Mouse (Mus musculus): ENCODE results near the gene Ccne1.

The Ccne1 gene

GRCm38 (mm10) chr7:38108260-38108632 lies 912 bp upstream of the Ccne1 start:
- no peak for TF ChIP-seq GATA4 (IDR thresholded peaks at IDR 0.05; ENCODE audit: insufficient replicate concordance, low read length)

DNA sequence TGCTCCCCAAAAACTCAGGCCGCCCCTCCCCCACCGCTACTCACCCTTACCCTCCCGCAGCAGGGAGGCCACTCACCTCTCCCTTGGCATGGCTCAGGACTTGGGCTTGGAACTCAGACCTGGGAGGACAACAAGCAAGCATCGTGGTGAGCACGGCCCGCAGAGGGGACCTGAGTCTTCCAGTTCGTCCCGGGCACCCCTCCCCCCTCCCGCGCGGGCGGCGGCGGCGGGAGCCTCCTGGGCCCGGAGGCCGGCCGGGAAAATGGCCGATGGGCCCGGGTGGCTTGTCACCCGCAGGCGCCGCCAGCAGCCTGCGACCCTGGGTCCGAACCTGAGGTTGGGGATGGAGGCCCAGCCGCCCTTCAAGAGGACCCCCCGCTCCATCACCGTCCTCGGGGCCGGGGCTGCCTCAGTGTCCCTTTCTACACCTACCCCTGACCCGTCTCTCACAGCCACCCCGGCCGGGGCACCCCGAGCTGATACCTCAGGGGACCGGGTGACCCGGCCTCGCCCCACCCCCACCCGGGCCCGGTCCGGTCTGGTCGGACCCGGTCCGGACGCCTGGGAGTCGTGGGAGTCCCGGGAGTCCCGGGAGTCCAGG lies 523 bp downstream of the Ccne1 start:
- no peak for TF ChIP-seq GATA4 (IDR thresholded peaks at IDR 0.05; ENCODE audit: insufficient replicate concordance, low read length)

- no peak for TF ChIP-seq GATA4 (IDR thresholded peaks at IDR 0.05; ENCODE audit: insufficient replicate concordance, low read length)
These were observed 2.0 kb downstream of the Ccne1 start for GRCm38 (mm10) chr7:38105379-38105778.

GRCm38 (mm10) chr7:38104097-38104496 lies 3.2 kb downstream of the Ccne1 start:
- no peak for TF ChIP-seq GATA4 (IDR thresholded peaks at IDR 0.05; ENCODE audit: insufficient replicate concordance, low read length)

GRCm38 (mm10) chr7:38094353-38094752 lies 13.0 kb downstream of the Ccne1 start:
- TF ChIP-seq GATA4 (IDR thresholded peaks at IDR 0.05; ENCODE audit: insufficient replicate concordance, low read length): no peak

DNA sequence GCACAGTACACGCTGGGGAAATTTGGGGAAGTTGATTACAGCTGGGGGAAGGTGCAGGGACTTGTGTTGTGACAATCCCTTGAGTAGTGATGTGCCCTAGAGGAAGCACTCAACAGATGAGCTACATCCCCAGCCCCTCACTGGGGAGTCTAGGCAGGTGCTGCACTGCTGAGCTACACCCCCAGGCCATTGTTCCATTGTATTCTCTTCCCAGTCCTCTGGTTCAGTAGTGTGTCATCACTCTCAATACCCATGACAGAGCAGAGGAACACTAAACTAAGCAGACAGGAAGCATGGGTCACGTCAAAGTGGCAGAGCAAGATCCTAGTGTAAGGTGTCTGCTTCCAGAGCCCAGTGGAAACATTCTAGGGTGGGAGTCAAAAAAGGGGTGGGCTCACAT lies 14.2 kb downstream of the Ccne1 start:
- no peak for TF ChIP-seq GATA4 (IDR thresholded peaks at IDR 0.05; ENCODE audit: insufficient replicate concordance, low read length)

DNA sequence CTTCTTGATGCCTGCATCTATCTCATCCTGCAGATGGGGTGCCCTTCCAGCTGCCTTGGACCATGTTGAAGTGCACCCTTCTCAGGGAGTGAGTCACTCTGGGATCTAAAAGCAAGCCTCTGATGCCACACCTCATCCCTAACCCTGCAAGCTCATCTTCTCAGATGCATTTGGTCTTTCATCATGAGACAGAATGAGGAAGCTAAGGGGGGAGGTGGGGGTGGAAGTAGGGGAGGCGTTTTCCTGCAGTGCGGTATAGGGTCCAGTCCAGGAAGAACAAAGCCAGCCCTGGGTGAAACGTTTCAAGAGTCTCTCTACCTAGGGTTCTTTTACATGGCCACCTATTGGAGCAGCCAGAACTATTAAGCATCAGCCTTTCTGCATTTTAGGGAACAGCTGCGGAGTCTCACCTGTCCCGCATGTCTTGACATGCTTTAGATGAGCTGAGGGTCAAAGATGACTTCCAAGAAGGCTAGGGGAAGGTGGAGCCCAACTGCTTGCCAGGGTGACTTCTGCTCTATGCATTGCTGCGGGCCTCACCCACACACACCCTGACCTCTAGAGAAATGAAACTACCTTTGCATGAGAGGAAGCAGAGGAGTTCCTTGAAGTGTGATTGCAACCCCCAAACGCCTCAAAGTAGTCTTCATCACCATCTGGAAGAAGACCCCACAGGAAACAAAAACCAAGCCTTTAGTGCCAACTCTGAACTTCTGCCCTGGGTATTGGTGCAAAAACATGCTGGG lies 17.2 kb downstream of the Ccne1 start:
- TF ChIP-seq GATA4 (IDR thresholded peaks at IDR 0.05; ENCODE audit: insufficient replicate concordance, low read length): no peak

DNA sequence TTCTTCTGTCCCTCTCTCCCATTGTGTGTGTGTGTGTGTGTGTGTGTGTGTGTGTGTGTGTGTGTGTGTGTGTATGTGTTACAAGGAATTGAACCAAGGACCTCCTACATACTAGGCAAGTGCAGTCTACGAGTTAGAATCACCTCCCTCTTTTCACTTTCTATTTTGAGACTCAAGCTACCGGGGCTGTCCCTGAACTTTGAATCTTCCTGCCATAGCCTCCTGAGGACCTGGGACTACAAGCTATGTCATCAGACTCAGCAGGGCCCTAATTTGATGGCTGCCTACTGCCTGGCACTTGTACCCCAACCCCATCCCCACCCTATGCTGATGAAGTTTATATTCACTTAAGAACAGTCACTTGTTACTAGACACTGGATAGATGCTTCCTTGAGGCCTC lies 18.9 kb downstream of the Ccne1 start:
- no peak for TF ChIP-seq GATA4 (IDR thresholded peaks at IDR 0.05; ENCODE audit: insufficient replicate concordance, low read length)

GRCm38 (mm10) chr7:38087856-38088255 lies 19.5 kb downstream of the Ccne1 start:
- TF ChIP-seq GATA4 (IDR thresholded peaks at IDR 0.05; ENCODE audit: insufficient replicate concordance, low read length): no peak

DNA sequence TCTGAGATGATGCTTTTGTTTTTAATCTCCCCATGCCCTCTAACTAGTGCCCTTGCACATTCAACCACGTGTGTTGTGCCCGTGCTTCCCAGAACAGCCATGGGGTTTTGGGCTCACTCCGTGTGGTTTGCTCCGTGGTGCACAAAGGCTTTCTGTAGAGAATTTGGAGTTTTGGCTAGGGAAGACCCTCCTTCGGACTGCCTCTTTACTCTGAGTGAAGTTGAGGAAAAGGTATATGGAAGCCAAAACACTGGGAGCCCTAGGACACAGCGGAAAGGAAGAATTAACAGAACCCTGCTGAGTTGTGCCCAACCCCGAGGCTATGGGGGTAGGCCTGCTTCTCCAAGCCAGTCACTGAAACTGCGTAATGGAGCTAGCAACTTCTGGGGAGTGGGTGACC lies 20.9 kb downstream of the Ccne1 start:
- TF ChIP-seq GATA4 (IDR thresholded peaks at IDR 0.05; ENCODE audit: insufficient replicate concordance, low read length): no peak

DNA sequence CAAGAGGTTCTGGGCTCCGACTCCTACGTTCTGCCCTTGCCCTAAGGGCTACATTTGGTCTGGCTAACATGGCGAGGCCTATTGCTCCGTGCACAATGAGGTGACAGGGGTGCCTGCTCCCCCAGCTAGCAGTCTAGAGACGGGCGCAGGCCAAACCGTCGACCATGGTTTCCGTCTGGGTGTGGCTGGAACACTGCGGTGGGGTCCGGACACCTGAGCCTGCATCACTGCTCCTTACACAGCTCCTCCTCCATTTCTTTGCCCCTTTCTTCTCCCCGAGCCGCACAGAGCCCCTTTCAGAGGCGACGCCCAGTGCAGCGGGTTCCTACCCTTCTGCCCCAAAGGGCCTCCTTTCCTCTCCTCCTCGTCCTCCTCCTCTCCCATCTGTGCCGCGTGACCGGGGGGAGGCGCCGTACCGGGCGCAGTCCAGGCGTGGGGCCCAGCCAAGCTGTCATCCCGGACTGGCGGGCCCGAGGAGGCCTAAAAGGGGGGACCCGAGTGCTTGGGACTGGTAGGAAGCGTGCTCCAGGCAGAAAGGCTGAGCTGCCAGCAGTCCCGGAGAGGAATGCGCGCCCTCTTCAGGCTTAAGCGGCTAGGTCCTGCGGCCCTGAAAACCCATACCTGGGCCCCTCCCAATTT lies 21.6 kb downstream of the Ccne1 start:
- no peak for TF ChIP-seq GATA4 (IDR thresholded peaks at IDR 0.05; ENCODE audit: insufficient replicate concordance, low read length)

GRCm38 (mm10) chr7:38084778-38085572 lies 22.4 kb downstream of the Ccne1 start:
- TF ChIP-seq GATA4 (IDR thresholded peaks at IDR 0.05; ENCODE audit: insufficient replicate concordance, low read length): no peak; the same call in 1 of the 2 replicates

DNA sequence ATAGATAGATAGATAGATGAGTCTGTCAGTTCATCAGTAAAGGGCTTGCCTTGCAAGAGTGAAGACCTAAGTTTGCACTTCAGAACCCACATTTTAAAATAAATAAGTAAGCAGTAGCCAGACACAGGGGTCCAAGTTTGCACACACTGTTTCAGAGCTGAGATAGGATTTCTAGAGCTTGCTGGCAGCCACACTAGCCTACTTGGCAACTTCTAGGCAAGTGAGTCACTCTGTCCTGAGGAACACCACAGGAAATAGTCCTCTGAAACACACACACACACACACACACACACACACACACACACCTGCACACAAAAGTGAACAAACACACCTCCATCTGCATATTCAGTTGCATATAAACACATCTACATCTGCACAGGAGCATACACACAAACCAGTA lies 24.4 kb downstream of the Ccne1 start:
- no peak for TF ChIP-seq GATA4 (IDR thresholded peaks at IDR 0.05; ENCODE audit: insufficient replicate concordance, low read length)

- TF ChIP-seq GATA4 (IDR thresholded peaks at IDR 0.05; ENCODE audit: insufficient replicate concordance, low read length): no peak
These were observed 30.1 kb downstream of the Ccne1 start for GRCm38 (mm10) chr7:38077189-38077588.

- TF ChIP-seq GATA4 (IDR thresholded peaks at IDR 0.05; ENCODE audit: insufficient replicate concordance, low read length): no peak
These were observed 31.8 kb downstream of the Ccne1 start for GRCm38 (mm10) chr7:38075487-38075886.

- TF ChIP-seq GATA4 (IDR thresholded peaks at IDR 0.05; ENCODE audit: insufficient replicate concordance, low read length): no peak
These were observed 32.4 kb downstream of the Ccne1 start for GRCm38 (mm10) chr7:38074920-38075319.
